Mouse (Mus musculus) frontal cortex, adult (tissue): ENCODE measurements around the gene Arhgdib.

Source experiments
- ATAC-seq: cut with Nextera tagmentation; 2 replicates; pipeline ENCODE4 v1.9.2; 2017; ENCODE audit warnings: mild to moderate bottlenecking, moderate library complexity, mixed read lengths; ENCODE audit not compliant: low TSS enrichment

The Arhgdib gene

GRCm38 (mm10) chr6:136950171-136950570, 8.5 kb upstream of the Arhgdib start:
- ATAC-seq = no peak

GRCm38 (mm10) chr6:136947716-136948115, 6.0 kb upstream of the Arhgdib start:
- no peak for ATAC-seq

- ATAC-seq = no peak
These were observed 5.2 kb upstream of the Arhgdib start for GRCm38 (mm10) chr6:136946943-136947342.

GRCm38 (mm10) chr6:136946241-136946640, 4.5 kb upstream of the Arhgdib start:
- no peak for ATAC-seq

GRCm38 (mm10) chr6:136944511-136944910, 2.8 kb upstream of the Arhgdib start:
- ATAC-seq = peak; percentile 47; the same call in 1 of the 2 replicates

- no peak for ATAC-seq
These were observed 1.7 kb upstream of the Arhgdib start for GRCm38 (mm10) chr6:136943392-136943791.

- no peak; the same call in 1 of the 2 replicates for ATAC-seq
These were observed 581 bp upstream of the Arhgdib start for GRCm38 (mm10) chr6:136942280-136942679.

- 0 out of 2 replicates have a peak, but pooled peaks have one; percentile 28 for ATAC-seq
These were observed 1.3 kb downstream of the Arhgdib start for GRCm38 (mm10) chr6:136940188-136940960.

GRCm38 (mm10) chr6:136939326-136940187, 2.1 kb downstream of the Arhgdib start:
- no peak for ATAC-seq

- ATAC-seq = no peak
These were observed 3.2 kb downstream of the Arhgdib start for GRCm38 (mm10) chr6:136938331-136939126.

- no peak for ATAC-seq
These were observed 4.6 kb downstream of the Arhgdib start for GRCm38 (mm10) chr6:136937117-136937516.

- no peak for ATAC-seq
These were observed 5.3 kb downstream of the Arhgdib start for GRCm38 (mm10) chr6:136936361-136936760.

GRCm38 (mm10) chr6:136935233-136935632, 6.5 kb downstream of the Arhgdib start:
- peak; percentile 41; the same call in 1 of the 2 replicates for ATAC-seq

GRCm38 (mm10) chr6:136934068-136934467, 7.6 kb downstream of the Arhgdib start:
- ATAC-seq = no peak

GRCm38 (mm10) chr6:136931246-136931645, 10.5 kb downstream of the Arhgdib start:
- no peak for ATAC-seq

GRCm38 (mm10) chr6:136930677-136931076, 11.0 kb downstream of the Arhgdib start:
- peak; percentile 76 for ATAC-seq

GRCm38 (mm10) chr6:136927626-136928025, 14.1 kb downstream of the Arhgdib start:
- ATAC-seq = no peak

GRCm38 (mm10) chr6:136925049-136925448, 16.6 kb downstream of the Arhgdib start:
- no peak for ATAC-seq

GRCm38 (mm10) chr6:136923532-136923931, 18.2 kb downstream of the Arhgdib start, which contains the start of gene Pde6h:
TSS of gene Pde6h (plus strand) at chr6:136923832.
- no peak for ATAC-seq

GRCm38 (mm10) chr6:136922871-136923270, 18.8 kb downstream of the Arhgdib start:
- no peak for ATAC-seq

GRCm38 (mm10) chr6:136922080-136922479, 19.6 kb downstream of the Arhgdib start, which contains the start of gene Erp27:
TSS of gene Erp27 (minus strand) at chr6:136922180.
- no peak for ATAC-seq

GRCm38 (mm10) chr6:136921601-136922000, 20.1 kb downstream of the Arhgdib start:
- peak; percentile 84 for ATAC-seq
